Mouse (Mus musculus) frontal cortex, adult 2 months (tissue): Measurements from ENCODE around the gene Aip. TPM values are rescaled to one million over a fixed set of nuclear protein-coding genes. Genes with fewer than 3 reads are reported as not detected.
"Not testable (repeated sequence)": the region's sequence is repeated elsewhere in the genome, so short reads cannot be mapped to it uniquely, and the experiment has no call there.

Source experiments
- DNase-seq, 2 experiments: peaks; one replicate each; pipeline ENCODE4 v3.0.0; 2022; ENCODE audit warnings: low spot score in 1 of 2; ENCODE audit errors: extremely low spot score in 1 of 2
- polyA plus RNA-seq: library from polyadenylated mRNA; depleted of rRNA; stranded (reverse); fragments of >200 nt; gene quantifications from 2 replicates; pipeline ENCODE4 v1.2.3, GENCODE M21; 2012; rRNA removed

The Aip gene
- polyA plus RNA-seq, 1 experiment = 174 TPM

GRCm38 (mm10) chr19:4068717-4069410, 56.8 kb downstream of the Aip start:
- no peak for DNase-seq

- DNase-seq = not testable (repeated sequence)
Observed at GRCm38 (mm10) chr19:4068242-4068641, 57.4 kb downstream of the Aip start.

DNA sequence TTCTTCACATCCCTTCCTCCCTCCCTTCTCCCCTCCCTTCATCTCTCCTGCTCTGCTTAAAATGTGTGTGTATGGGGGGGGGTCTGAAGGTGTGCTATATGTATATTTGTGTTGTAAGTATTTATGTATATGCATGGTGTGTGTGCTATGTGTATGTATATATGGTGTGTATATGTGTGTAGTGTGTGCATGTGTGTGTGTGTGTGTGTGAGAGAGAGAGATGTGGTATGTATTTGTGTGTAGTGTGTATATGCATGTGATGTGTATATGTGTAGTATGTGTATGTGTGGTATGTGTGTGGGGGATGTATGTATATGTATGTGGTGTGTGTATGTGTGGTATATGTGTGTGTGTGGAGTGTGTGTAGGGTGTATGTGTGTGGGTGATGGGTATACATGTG, 58.8 kb downstream of the Aip start:
- no peak for DNase-seq

GRCm38 (mm10) chr19:4066280-4066679, 59.4 kb downstream of the Aip start:
- DNase-seq = no peak

DNA sequence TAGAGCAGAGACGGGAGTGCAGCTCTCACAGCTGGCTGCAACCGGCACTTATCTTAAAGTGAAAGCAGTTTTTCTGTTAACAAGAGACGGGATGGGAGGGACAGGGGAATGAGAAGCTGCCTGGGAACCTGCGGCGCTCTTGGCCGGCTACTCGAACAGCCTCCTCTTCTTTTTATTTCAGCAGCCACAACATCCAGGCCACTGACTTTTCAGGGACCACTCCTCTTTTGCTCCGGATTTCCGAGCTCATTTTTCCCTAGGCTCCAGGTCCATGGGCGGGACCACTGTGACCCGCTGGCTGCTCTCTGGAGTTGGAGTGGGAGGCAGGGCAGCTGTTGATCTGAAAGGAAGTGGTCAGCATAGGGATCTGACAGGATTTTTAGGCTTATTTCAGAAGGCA, 61.2 kb downstream of the Aip start:
- not testable (repeated sequence) for DNase-seq

Other genes starting within 250 kb of the Aip start
- 45.5 and 48.1 TPM in 2 replicates for gene Tcirg1, start 218.7 kb downstream of the Aip start, polyA plus RNA-seq
- gene Ndufs8, start 213.1 kb downstream of the Aip start, polyA plus RNA-seq = 283 and 291 TPM in 2 replicates
- gene Aldh3b1, start 196.1 kb downstream of the Aip start, polyA plus RNA-seq = 7.9 and 8.5 TPM in 2 replicates
- gene Unc93b1, start 190.7 kb downstream of the Aip start, polyA plus RNA-seq = 31.5 and 34.7 TPM in 2 replicates
- gene Aldh3b3, start 167.2 kb downstream of the Aip start, polyA plus RNA-seq = 0.38 and 0.58 TPM in 2 replicates
- gene Aldh3b2, start 153.5 kb downstream of the Aip start, polyA plus RNA-seq = 3.5 and 3.6 TPM in 2 replicates
- 5.6 and 5.8 TPM in 2 replicates for gene Acy3, start 139.3 kb downstream of the Aip start, polyA plus RNA-seq
- not detected in 2 replicates for gene Tbx10, start 133.1 kb downstream of the Aip start, polyA plus RNA-seq
- 7.1 and 8.4 TPM in 2 replicates for gene Nudt8, start 125.3 kb downstream of the Aip start, polyA plus RNA-seq
- 6.3 TPM in 2 replicates for gene Gm49405, start 125.2 kb downstream of the Aip start, polyA plus RNA-seq
- 287 and 325 TPM in 2 replicates for gene Doc2g, start 122.5 kb downstream of the Aip start, polyA plus RNA-seq
- 248 and 270 TPM in 2 replicates for gene Ndufv1, start 113.1 kb downstream of the Aip start, polyA plus RNA-seq
- 454 and 506 TPM in 2 replicates for gene Gstp1, start 87.9 kb downstream of the Aip start, polyA plus RNA-seq
- gene Gstp2, start 79.8 kb downstream of the Aip start, polyA plus RNA-seq = 5.1 and 14.7 TPM in 2 replicates
- not detected in 2 replicates for gene Gstp3, start 66.3 kb downstream of the Aip start, polyA plus RNA-seq
- not detected in 2 replicates for gene Cabp2, start 44.3 kb downstream of the Aip start, polyA plus RNA-seq
- gene Cdk2ap2, start 28.7 kb downstream of the Aip start, polyA plus RNA-seq = 50.3 and 58.5 TPM in 2 replicates
- 290 and 305 TPM in 2 replicates for gene Pitpnm1, start 25.9 kb downstream of the Aip start, polyA plus RNA-seq
- gene Gpr152, start 13.9 kb upstream of the Aip start, polyA plus RNA-seq = 0.06 and 0.11 TPM in 2 replicates
- 0.12 and 0.17 TPM in 2 replicates for gene Cabp4, start 18.2 kb upstream of the Aip start, polyA plus RNA-seq
- gene Coro1b, start 22.8 kb upstream of the Aip start, polyA plus RNA-seq = 183 and 225 TPM in 2 replicates
- gene Ptprcap, start 27.7 kb upstream of the Aip start, polyA plus RNA-seq = 1.9 and 2.3 TPM in 2 replicates
- 82.4 and 85.6 TPM in 2 replicates for gene Rps6kb2, start 37.5 kb upstream of the Aip start, polyA plus RNA-seq
- gene Carns1, start 49.6 kb upstream of the Aip start, polyA plus RNA-seq = 10.7 and 14.3 TPM in 2 replicates
- 2.6 and 3.3 TPM in 2 replicates for gene Tbc1d10c, start 65.4 kb upstream of the Aip start, polyA plus RNA-seq
- 347 and 379 TPM in 2 replicates for gene Ppp1ca, start 66.2 kb upstream of the Aip start, polyA plus RNA-seq
- gene Rad9a, start 75.8 kb upstream of the Aip start, polyA plus RNA-seq = 18.4 and 19.3 TPM in 2 replicates
- gene Clcf1, start 88.4 kb upstream of the Aip start, polyA plus RNA-seq = 3.9 and 4.5 TPM in 2 replicates
- not detected in 2 replicates for gene AC109138.7, start 88.5 kb upstream of the Aip start, polyA plus RNA-seq
- gene Pold4, start 106.0 kb upstream of the Aip start, polyA plus RNA-seq = 35.0 and 39.4 TPM in 2 replicates
- 98.6 and 106 TPM in 2 replicates for gene Ssh3, start 143.3 kb upstream of the Aip start, polyA plus RNA-seq
- gene Ankrd13d, start 157.3 kb upstream of the Aip start, polyA plus RNA-seq = 73.1 and 77.0 TPM in 2 replicates
- gene Grk2, start 180.4 kb upstream of the Aip start, polyA plus RNA-seq = 183 and 199 TPM in 2 replicates